Mouse (Mus musculus) kidney, embryonic 16.5 days (tissue): ENCODE data around the gene Ctcfl. TPM values are rescaled to one million over a fixed set of nuclear protein-coding genes. Genes with fewer than 3 reads are reported as not detected.

ENCODE experiments used
- ATAC-seq: fragments of 200-750 bp; cut with Nextera tagmentation; 2 replicates; pipeline ENCODE4 v1.8.0; 2017; ENCODE audit warnings: moderate TSS enrichment; ENCODE audit not compliant: low FRiP score, low TSS enrichment
- H3K27ac ChIP-seq: fragments of 300-500 bp; sonication (generic); 2 replicates; pipeline ENCODE4 v1.5.1; 2014; ENCODE audit warnings: low read length
- H3K27me3 ChIP-seq: fragments of 300-500 bp; sonication (generic); 2 replicates; pipeline ENCODE4 v1.6.1; 2014; ENCODE audit warnings: low read length, control low read depth, mixed read lengths; ENCODE audit not compliant: insufficient read depth
- H3K36me3 ChIP-seq: fragments of 300-500 bp; sonication (generic); 2 replicates; pipeline ENCODE4 v1.6.1; 2014; ENCODE audit warnings: low read length, control low read depth, mixed read lengths; ENCODE audit not compliant: insufficient read depth
- H3K4me1 ChIP-seq: fragments of 300-500 bp; sonication (generic); 2 replicates; pipeline ENCODE4 v1.6.1; 2014; ENCODE audit warnings: low read length, control low read depth, mixed read lengths; ENCODE audit not compliant: insufficient read depth
- H3K4me2 ChIP-seq: fragments of 300-500 bp; sonication (generic); replicated peaks from 2 replicates; pipeline ENCODE4 v1.6.1; 2014; ENCODE audit warnings: low read depth, low read length
- H3K4me3 ChIP-seq: fragments of 300-500 bp; sonication (generic); 2 replicates; pipeline ENCODE4 v1.5.1; 2014; ENCODE audit warnings: mild to moderate bottlenecking, low read length
- H3K9ac ChIP-seq: fragments of 300-500 bp; sonication (generic); replicated peaks from 2 replicates; pipeline ENCODE4 v1.6.1; 2014; ENCODE audit warnings: low read length
- H3K9me3 ChIP-seq: fragments of 300-500 bp; sonication (generic); 2 replicates; pipeline ENCODE4 v1.6.1; 2016; ENCODE audit warnings: low read length, control low read depth
- WGBS: fragments of 180-500 bp; shearing (Covaris S2); extraction: QIAGEN DNeasy Blood & Tissue Kit; methylation state at CpG from one replicate; pipeline ENCODE4 v1.1.7; 2014; 5-methylcytosine and 5-hydroxymethylcytosine counted together
- polyA plus RNA-seq: library from polyadenylated mRNA; unstranded; fragments of >200 nt; fragmentation: Nextera tagmentation; extraction: Ambion mirVana; gene quantifications from 2 replicates; pipeline ENCODE4 v1.2.1, GENCODE M21; 2015

Gene Ctcfl
- polyA plus RNA-seq, 1 experiment from 2014 or later = 0.07 TPM

DNA sequence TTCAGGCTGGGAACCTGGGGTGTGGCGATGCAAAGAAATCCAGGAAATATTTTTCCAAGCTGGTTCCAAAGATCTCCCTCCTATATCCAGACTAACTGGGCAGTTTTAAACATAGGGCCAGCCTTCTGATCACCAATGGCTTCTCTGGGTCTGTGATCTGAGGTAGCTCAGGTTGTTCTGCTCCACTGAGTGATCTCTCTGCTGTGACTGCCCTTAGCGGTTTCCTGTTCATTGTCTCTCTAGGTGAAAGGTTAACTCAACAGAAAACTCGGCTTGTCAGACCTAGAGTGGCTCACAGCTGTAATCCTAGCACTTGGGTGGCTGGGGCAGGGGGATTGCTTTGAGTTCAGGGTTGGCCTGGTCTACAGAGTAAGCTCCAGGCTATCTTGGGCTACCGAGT lies 38.1 kb upstream of the Ctcfl start:
- WGBS = 38% methylated on average over 4 of the region's 4 CpGs
- H3K4me3 ChIP-seq = no peak overlapping the region
- H3K27ac ChIP-seq = no peak overlapping the region
- H3K36me3 ChIP-seq = no peaks in the 10 kb centered on the region
- H3K4me1 ChIP-seq = peaks cover 41% of the 10 kb centered on the region
- no peaks in the 10 kb centered on the region for H3K9me3 ChIP-seq
- ATAC-seq = peak; percentile 33; the same call in 1 of the 2 replicates
- H3K27me3 ChIP-seq = no peaks in the 10 kb centered on the region; the same call in 1 of the 2 replicates
- H3K4me2 ChIP-seq = no peak overlapping the region
- no peak overlapping the region for H3K9ac ChIP-seq

DNA sequence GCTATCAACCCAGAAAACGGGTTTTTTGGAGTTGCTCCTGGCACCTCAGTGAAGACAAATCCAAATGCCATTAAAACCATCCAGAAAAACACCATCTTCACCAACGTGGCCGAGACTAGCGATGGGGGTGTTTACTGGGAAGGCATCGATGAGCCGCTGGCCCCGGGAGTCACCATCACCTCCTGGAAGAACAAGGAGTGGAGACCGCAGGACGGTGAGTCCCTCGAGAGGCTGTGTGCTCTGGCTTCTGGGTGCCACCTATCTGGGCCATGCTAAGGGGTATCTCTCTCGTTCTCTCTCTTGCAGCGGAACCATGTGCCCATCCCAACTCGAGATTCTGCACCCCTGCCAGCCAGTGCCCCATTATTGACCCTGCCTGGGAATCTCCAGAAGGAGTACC lies 37.6 kb upstream of the Ctcfl start:
- Histone ChIP-seq H3K9ac (no peak overlapping the region), H3K4me3 (no peak overlapping the region), H3K4me2 (no peak overlapping the region), H3K4me1 (peaks cover 44% of the 10 kb centered on the region), H3K36me3 (no peaks in the 10 kb centered on the region), H3K27ac (no peak overlapping the region), H3K9me3 (no peaks in the 10 kb centered on the region), H3K27me3 (no peaks in the 10 kb centered on the region)
- ATAC-seq = no peak
- 80% methylated on average over 13 of the region's 13 CpGs for WGBS

DNA sequence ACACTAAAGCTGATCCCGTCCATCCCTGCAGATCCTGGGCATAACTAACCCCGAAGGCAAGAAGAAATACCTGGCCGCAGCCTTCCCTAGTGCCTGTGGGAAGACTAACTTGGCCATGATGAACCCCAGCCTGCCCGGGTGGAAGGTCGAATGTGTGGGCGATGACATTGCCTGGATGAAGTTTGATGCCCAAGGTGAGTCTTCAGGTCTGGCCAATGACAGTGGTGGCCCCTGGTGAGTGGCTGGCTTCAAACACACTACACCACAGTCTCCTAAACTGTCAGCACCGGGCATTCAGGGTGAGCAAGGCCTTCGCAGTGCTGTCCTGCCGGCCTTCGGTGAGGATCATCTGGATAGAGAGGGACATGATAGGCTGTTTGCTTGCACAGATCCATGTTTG lies 36.6 kb upstream of the Ctcfl start:
- Histone ChIP-seq H3K9ac (no peak overlapping the region), H3K4me1 (peaks cover 49% of the 10 kb centered on the region), H3K27ac (no peak overlapping the region), H3K27me3 (no peaks in the 10 kb centered on the region), H3K4me2 (no peak overlapping the region), H3K9me3 (no peaks in the 10 kb centered on the region), H3K4me3 (no peak overlapping the region), H3K36me3 (no peaks in the 10 kb centered on the region)
- WGBS = 92% methylated on average over 10 of the region's 10 CpGs
- no peak for ATAC-seq

DNA sequence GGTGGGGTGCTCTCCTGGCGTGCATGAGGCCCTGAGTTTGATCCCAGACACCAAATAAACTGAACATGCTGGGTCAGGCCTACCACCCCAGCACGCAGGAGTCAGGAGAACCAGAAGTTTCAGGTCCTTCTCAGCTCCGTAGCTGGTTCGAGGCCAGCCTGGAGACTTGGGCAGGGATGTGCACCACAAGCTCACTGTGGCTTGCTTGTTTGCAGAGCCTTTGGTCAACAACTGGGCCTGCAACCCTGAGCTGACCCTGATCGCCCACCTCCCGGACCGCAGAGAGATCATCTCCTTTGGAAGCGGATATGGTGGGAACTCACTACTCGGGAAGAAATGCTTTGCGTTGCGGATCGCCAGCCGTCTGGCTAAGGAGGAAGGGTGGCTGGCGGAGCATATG lies 35.6 kb upstream of the Ctcfl start:
- Histone ChIP-seq H3K9me3 (no peaks in the 10 kb centered on the region), H3K27ac (no peak overlapping the region), H3K9ac (no peak overlapping the region), H3K4me2 (no peak overlapping the region), H3K36me3 (no peaks in the 10 kb centered on the region), H3K4me3 (no peak overlapping the region), H3K27me3 (no peaks in the 10 kb centered on the region), H3K4me1 (peaks cover 46% of the 10 kb centered on the region)
- ATAC-seq = no peak
- 90% methylated on average over 14 of the region's 14 CpGs for WGBS

DNA sequence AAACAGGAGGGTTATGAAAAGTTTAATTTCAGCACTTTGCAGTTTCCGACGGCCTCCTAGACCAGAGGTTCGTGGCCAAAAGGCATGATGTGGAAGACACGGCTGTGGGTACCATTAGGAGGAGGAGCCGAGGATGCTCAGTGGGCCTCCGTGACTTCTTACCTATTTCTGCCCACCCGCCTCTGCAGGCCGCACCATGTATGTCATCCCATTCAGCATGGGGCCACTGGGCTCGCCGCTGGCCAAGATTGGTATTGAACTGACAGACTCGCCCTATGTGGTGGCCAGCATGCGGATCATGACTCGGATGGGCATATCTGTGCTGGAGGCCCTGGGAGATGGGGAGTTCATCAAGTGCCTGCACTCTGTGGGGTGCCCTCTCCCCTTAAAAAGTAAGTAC lies 35.2 kb upstream of the Ctcfl start:
- H3K9me3 ChIP-seq = no peaks in the 10 kb centered on the region
- H3K36me3 ChIP-seq = no peaks in the 10 kb centered on the region
- H3K4me3 ChIP-seq = no peak overlapping the region; the same call in 1 of the 2 replicates
- no peak for ATAC-seq
- H3K9ac ChIP-seq = no peak overlapping the region
- no peaks in the 10 kb centered on the region for H3K27me3 ChIP-seq
- H3K4me1 ChIP-seq = peaks cover 42% of the 10 kb centered on the region
- 91% methylated on average over 13 of the region's 13 CpGs for WGBS
- no peak overlapping the region for H3K27ac ChIP-seq
- no peak overlapping the region for H3K4me2 ChIP-seq

DNA sequence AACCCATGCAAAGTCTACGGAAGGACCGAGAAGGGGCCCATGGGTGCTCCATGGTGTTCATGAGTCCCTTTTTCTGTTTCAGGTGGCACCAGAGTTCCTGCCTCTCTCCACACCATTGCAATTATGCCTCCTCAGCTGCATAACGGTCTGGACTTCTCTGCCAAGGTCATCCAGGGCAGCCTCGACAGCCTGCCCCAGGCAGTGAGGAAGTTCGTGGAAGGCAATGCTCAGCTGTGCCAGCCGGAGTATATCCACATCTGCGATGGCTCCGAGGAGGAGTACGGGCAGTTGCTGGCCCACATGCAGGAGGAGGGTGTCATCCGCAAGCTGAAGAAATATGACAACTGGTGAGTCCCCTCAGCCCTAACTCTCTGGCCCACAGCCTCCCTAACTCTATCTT lies 33.9 kb upstream of the Ctcfl start:
- Histone ChIP-seq H3K4me2 (0 out of 2 replicates have a peak overlapping the region, but pooled peaks have one; percentile 6), H3K27ac (no peak overlapping the region), H3K36me3 (no peaks in the 10 kb centered on the region), H3K27me3 (no peaks in the 10 kb centered on the region), H3K9ac (0 out of 2 replicates have a peak overlapping the region, but pooled peaks have one; percentile 1), H3K4me1 (peaks cover 35% of the 10 kb centered on the region), H3K4me3 (peak overlapping the region; percentile 7; the same call in 1 of the 2 replicates), H3K9me3 (no peaks in the 10 kb centered on the region)
- 67% methylated on average over 10 of the region's 10 CpGs for WGBS
- ATAC-seq = no peak

DNA sequence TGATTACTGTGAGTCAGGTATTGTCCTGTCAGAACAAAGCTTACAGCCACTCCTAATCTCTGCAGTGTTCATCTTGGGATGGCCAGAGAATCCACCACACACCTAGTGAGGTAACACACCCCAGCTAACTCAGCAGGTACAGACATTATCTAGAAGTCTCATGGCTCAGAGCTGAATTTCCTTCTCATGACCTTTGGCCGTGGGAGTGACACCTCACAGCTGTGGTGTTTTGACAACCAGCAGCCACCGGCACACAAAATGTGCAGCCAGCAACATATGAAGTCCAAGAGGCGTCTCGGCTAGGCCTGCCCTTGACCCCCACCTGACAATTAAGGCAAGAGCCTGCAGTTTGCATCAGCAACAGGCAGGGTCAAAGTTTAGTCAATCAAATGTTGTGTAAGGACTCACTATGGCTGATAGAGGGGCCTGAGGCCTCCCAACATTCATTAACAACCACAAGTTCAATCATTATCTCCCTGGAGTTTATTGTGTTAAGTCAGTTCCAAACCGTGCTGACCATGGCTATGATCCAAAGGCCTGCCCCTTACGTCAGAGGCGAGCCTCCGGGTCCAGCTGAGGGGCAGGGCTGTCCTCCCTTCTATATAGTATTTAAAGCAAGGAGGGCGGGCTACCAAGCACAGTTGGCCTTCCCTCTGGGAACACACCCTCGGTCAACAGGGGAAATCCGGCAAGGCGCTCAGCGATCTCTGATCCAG lies 33.3 kb upstream of the Ctcfl start, which contains the start of gene Pck1:
Pck1 (plus strand) TSS at position 613 of the 716 bp plus-strand sequence.
- Histone ChIP-seq H3K9me3 (no peaks in the 10 kb centered on the region), H3K36me3 (no peaks in the 10 kb centered on the region), H3K4me3 (peak within 1 kb of the TSS; percentile 7; the same call in 1 of the 2 replicates), H3K27me3 (no peaks in the 10 kb centered on the region), H3K4me1 (peaks cover 28% of the 10 kb centered on the region), H3K27ac (no peak within 1 kb of the TSS), H3K9ac (0 out of 2 replicates have a peak within 1 kb of the TSS, but pooled peaks have one; percentile 1), H3K4me2 (peak within 1 kb of the TSS; percentile 6; the same call in 1 of the 2 replicates)
- WGBS = 52% methylated on average over 13 of the region's 13 CpGs
- ATAC-seq = peak; percentile 82

DNA sequence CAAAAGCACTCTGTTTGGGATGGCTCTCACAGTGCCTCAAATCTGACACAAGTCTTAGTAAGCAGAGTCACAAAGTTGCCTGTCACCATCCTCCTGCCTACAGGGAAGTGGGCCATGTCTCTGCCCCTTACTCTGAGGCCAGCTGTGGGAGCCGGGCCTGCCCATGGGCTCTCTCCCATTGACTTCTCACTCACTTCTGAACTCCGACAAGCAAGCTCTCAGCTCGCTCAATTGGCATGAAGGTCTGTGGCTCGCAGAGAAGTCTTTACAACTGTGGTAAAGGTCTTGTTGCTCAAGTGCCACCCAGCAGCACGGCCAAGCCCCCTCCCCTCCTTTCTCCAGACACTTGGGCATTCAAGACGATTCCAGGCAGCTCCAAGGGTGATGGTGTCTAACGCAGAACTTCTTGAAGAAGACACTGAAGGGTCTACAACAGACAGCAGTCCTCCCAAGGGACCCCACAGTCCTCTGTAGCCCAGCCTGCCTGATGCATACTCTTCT lies 32.5 kb upstream of the Ctcfl start:
- H3K27ac ChIP-seq = no peak overlapping the region
- no peak overlapping the region for H3K9ac ChIP-seq
- peaks cover 22% of the 10 kb centered on the region for H3K4me1 ChIP-seq
- no peak for ATAC-seq
- H3K27me3 ChIP-seq = no peaks in the 10 kb centered on the region
- H3K9me3 ChIP-seq = no peaks in the 10 kb centered on the region
- 87% methylated on average over 7 of the region's 7 CpGs for WGBS
- H3K4me3 ChIP-seq = no peak overlapping the region
- H3K4me2 ChIP-seq = no peak overlapping the region
- no peaks in the 10 kb centered on the region for H3K36me3 ChIP-seq

DNA sequence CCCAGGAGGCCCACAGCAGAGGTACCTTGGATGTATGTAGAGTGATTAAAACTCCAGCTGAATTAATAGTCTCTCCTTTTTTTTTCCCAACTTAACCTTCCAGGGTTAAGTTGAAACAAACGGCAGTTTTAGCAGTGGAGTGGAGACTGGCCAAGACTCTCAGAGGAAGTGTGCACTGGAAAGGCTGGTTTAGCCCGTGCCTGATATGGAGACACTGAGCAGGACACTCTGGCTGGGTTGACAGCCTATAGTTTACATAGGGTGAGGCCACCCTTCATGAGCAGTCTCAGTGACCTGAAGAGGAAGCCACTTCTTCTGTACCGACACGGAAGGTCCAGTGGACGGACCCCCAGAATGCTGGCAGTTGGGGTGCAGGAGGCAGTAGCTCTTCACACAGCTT lies 32.0 kb upstream of the Ctcfl start:
- Histone ChIP-seq H3K4me1 (peaks cover 20% of the 10 kb centered on the region), H3K9ac (no peak overlapping the region), H3K27me3 (no peaks in the 10 kb centered on the region), H3K9me3 (no peaks in the 10 kb centered on the region), H3K4me3 (no peak overlapping the region), H3K36me3 (no peaks in the 10 kb centered on the region), H3K27ac (no peak overlapping the region), H3K4me2 (no peak overlapping the region)
- WGBS = 67% methylated on average over 5 of the region's 5 CpGs
- no peak for ATAC-seq

DNA sequence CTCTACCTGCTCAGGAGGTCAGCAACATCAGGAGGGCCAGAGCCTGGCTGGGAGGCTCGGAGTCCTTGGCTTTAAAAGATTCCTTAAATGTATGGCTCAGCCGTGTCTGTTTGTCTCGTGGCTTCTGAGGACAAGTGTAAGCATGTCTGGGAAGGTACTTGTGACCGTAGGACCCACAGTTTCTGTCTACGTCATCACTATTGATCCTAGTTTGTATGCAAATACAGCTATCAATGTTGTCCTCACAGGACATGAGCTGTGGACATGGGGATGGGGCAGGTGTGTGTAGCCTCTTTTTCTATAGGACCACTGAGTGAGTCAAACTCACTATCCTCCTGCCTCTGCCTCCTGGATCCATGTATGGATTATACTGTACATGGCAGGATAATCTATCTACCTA lies 28.7 kb upstream of the Ctcfl start:
- H3K4me2 ChIP-seq = no peak overlapping the region
- H3K9me3 ChIP-seq = no peaks in the 10 kb centered on the region
- H3K27me3 ChIP-seq = peaks cover 6% of the 10 kb centered on the region; the same call in 1 of the 2 replicates
- H3K4me1 ChIP-seq = peaks cover 14% of the 10 kb centered on the region
- no peak overlapping the region for H3K4me3 ChIP-seq
- H3K9ac ChIP-seq = no peak overlapping the region
- ATAC-seq = no peak
- H3K36me3 ChIP-seq = no peaks in the 10 kb centered on the region
- H3K27ac ChIP-seq = no peak overlapping the region
- WGBS = 90% methylated on average over 5 of the region's 5 CpGs
